Mouse (Mus musculus) hindlimb bud, embryonic 11.5 days (tissue): ENCODE measurements around the gene Zfyve19.

Experiments used
- DNase-seq: peaks from one replicate; pipeline ENCODE4 v3.0.0-alpha.2; 2012; ENCODE audit warnings: low read depth, low spot score; ENCODE audit errors: extremely low spot score

Zfyve19 gene

DNA sequence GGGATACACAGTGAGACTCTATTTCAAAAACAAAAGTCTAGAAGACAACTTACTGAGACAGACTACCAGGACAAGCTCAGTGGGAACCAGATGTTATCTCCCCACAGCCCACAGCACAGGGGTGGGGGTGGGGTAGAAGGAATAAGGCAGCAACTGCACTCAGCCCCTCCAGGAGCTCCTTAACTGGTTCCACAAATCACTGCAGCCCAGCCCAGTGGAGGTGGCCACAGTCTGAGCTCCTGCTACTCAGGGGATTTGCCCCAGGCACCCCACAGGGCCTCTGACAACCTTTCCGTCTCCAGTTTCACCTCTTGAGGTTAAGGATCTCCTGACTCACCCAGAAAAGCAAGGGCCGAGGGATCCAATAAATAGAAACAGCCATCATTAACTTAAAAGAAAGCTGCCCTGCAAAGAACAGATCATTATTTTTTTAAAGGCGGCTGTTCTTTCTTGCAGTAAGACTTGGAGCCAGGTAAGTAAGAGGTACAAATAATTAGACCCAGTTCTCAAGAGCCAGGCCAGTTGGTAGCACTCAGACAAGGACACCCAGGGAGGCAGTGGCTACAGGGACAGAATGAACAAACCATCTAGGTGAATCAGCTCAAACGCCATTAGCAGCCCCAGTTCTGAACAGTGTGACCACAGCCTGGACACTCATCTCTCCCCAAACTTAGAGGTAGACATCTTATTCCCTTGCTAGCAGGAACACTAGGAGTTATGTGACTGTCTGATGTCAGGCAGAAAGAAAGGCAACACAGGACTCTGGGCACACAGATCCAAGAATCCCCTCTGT lies 11.9 kb upstream of the Zfyve19 start:
- DNase-seq = no peak

DNA sequence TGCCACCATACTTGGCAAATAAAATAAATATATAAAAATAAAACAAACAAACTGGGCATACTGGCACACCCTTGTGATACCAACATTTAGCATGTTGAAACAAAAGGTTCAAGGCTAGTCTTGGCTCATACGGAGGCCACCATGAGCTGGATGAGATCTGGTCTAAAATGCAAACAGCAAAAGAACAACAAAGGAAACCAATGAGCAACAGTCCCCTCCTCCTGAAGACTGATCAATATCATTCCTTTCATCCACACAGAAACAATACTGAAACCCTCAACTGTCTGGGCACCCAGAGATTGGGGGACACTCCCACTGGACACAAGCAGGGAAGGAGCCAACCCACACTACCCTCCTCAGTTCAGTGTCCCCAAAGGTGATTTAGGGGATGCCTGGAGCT lies 10.9 kb upstream of the Zfyve19 start:
- DNase-seq = no peak

DNA sequence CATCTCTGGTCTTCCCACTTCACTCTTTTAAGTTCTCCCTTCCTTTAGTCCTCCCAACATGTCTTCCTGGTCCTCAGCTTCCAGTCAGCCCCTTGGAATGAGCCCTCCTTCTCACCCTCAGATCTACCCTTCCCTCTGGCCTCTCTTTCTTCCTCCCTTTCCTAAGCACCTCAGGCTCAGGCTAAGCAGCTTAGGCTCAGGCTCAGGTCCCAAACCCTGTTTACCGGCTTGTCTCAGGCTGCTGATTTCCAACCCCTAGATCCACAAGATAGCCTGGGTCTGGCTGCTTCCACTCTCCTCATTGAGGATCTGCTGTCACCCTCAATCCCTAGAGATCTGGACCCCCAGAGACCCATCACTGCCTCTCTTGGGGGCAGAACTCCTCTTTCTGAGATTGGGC lies 10.4 kb upstream of the Zfyve19 start:
- DNase-seq = no peak

DNA sequence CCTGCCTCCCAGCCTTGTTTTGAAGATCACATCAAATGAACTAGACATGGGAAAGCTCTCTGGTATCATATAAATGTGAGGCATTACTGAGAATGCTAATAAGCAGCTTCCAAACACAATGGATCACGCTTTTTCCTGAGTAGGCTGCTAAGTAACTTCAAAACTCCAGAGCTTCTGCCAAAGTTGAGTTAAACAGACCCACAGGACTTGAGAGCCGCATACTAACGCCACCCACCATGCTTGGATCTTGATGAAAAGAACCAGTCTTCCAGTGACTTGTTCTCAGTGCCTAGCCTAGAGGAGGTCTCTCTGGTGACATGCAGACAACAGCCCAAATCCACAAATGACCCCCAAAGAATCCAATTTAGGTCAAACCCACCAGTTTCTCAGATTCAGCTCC lies 9.5 kb upstream of the Zfyve19 start:
- DNase-seq = no peak

DNA sequence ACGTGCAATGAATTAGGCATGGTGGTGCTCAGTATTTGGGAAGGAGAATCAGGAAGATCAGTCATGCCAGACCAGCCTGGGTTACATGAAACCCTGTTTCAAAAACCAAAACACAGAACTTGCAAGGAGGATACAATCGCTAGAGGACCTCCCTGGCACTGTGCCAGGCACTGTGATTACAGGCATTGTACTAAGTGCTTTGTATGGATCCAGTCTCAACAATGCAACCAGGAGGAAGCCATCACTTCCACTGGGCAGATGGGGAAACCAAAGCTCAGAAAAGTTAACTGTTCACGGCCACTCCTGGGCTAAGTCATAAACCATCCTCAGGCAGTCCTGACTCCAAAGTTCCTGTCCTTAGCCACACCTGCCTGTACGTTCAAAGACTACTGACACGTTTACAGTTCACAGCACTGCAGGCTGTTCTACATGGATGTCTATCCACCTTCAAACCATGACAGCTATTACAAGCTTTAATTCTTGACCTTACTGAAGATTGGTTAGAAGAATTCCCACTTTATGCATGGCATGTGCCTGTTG lies 5.4 kb upstream of the Zfyve19 start:
- DNase-seq = no peak

DNA sequence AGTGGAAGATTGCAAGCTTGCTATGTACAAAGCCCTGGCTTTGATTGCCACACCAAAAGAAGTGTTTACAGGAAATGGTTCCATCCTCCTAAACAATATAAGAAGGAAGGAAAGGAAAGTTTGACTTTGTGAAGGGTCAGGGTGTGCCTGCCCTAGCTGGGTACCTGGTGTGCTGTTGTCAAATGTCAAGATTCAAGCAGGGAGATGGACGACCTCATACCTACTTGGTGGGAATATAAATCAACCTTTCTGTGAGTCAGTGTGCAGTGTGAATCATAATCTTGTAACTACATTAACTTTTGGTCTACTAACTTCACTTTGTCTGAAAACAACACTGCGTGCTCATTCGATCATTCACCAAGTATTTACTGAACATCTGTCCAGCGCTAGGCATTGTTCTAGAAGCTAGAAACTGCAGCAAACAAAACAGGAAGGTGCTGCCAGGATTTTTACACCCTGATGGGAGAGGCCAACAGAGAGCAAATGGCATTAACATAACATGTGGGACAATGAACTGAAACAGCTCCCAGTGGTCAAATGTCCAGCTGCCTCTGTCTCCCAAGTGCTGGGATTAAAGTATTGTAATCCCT lies 4.5 kb upstream of the Zfyve19 start:
- no peak for DNase-seq

DNA sequence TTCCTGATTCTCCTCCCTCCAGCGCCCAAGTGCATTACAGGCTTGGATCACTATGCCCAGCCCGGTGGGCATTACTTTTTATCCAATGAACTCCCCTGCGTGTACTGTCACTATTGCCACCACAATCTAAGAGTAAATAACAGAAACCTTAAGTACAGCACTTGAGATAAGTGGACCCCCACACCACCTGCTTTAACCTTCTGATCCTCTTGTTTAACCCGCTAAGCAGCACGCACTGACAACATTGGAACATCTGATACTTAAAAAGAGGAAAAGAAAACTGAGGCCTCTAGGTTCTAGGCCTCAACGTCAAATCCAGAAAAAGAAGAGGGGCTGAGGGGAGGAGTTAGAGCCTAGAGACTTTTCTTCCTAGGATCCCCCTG lies 465 bp upstream of the Zfyve19 start:
- no peak for DNase-seq

DNA sequence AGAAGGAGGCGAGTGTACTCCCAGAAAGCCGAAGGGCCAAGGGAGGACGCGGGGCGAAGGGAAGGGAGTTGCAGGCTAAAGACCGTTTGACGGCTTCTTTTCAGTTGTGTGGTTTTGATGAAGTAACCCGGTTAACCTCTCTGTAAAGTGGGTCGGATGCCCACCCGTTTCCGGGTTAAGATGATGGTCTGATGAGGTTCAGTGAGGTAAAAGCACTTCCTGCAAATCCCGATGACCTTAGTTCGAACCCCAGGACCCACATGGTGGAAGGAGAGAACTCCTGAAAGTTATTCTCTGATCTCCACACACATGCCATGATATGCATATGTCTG lies 725 bp downstream of the Zfyve19 start:
- no peak for DNase-seq

DNA sequence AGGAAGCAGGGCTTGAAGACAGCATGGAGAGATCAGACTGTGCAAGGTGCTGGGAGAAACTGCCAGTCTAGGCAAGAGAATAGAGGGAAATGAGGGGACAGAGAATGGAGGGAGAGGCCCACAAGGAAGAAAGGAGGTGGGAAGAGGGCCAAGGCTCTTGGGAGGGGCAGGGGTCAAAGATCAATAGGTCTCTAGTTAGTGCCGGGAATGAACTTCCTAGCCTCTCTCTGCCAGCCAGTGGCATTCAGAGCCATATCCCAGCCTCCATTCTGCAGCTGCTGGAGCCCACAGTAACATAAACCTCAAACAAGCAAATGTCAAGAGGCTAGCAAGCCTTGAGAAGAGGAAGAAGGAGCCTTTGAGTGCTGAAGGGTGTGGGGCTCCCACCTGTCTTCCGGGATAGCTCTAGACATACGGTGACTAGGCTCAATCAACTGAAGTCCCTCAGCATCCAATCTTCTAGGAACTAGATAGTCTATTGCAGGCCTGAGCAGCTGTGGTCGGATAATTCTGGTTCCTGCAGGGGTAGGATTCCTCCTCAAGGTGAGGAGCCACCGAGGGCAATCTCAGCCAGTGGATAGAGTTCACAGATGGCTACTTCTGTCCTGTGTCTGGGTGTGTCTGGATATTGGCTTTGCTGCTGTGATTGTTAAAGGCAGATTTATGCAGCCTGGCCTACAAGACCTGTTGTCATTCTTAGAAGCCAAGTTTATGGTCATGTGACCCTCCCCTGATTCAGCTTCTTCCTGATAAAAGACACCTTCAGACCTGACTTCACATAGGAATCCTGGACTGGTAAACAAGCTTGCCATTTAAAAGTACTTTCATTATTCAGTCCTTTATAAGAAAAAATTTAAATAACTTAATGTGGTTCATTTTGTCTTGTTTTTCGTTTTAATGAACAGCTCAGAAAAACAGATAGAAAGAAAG lies 21.6 kb downstream of the Zfyve19 start, which contains the start of gene Ppp1r14d:
Gene Ppp1r14d (minus strand): TSS at position 132 of the 930 bp plus-strand sequence.
- no peak for DNase-seq

DNA sequence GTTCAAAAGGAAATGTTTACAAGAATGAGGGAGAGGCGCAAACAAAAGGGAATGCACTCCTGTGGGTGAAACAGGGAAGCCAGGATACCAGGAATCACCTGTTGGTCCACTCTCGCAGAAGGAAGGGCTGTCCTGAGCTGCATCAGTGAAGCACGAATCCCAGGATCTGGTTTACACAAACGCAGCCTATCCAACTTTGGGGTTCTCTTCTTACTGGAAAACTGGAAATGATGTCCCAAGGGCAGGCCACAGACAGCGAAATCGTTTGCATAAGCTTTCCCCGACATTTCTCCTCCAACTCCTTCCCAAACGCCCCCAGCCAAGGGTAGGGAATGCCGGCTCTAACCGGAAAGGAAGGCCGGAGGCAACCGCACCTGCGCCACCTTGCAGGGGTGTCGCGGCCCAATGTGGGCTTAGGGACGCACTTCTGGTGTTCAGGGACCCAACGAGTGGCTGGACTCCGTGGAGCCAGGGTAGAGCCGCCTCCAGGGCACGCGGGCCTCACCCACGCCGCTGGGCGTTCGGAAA lies 28.3 kb downstream of the Zfyve19 start:
- no peak for DNase-seq

DNA sequence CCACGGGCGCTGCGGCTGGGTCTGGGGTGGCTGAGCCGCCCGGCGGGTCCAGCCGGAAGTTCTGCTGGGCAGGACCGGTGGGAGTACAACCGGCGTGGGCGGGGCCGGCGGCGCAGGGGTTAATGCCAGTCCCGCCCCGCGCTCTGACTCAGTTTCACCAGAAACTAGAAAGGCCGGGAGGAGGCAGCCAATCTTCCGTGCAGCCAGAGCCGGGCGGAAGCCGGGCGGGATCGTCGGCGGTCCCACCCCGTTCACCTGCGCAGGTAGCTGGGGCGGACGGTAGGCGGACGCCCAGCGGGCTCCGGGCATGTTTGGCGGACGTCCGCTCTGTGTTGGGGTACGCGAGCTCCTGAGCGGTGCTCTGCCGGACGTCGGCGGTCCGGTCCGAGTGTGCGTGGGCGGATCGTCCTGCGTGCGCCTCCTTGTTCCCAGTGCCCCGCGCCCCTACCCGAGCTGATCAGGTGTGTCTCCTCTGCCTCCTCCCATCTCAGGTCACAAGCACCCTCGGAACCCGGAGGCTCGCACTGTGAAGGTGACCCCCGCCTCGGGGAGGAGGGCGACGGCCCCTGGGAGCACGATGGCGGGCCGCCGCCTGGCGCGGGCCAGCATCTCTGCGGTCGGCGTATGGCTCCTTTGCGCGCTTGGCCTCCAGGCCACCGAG lies 28.9 kb downstream of the Zfyve19 start, which contains the start of gene Spint1:
Gene Spint1 (plus strand): TSS at position 153 of the 661 bp plus-strand sequence.
- no peak for DNase-seq

DNA sequence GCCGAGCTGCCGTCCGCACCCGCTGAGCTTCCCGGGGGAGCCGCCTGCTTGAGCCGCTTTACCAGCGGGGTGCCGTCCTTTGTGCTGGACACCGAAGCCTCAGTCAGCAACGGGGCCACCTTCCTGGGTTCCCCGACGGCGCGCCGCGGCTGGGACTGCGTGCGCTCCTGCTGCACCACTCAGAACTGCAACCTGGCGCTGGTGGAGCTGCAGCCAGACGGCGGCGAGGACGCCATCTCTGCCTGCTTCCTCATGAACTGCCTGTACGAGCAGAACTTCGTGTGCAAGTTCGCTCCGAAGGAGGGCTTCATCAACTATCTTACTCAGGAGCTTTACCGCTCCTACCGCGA lies 29.4 kb downstream of the Zfyve19 start:
- no peak for DNase-seq

DNA sequence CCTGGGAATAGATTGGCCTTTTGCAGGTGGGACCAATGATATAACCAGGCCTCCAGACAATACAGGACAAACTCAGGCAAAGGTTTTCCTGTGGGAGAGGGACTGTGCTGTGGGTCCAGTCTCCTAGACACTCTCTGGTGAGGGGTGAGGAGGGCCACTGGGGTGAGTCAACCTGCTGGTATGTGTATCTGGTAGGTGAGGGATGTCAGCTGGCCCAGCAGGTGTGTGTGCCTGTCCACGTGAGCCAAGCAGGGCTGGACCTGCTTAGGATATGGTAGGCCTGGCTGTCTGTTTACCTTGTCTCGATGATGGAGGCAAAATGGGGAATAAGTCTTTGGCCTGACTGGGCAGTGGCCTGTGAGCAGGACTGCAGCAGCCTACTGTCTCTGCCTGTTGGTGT lies 30.3 kb downstream of the Zfyve19 start:
- no peak for DNase-seq

DNA sequence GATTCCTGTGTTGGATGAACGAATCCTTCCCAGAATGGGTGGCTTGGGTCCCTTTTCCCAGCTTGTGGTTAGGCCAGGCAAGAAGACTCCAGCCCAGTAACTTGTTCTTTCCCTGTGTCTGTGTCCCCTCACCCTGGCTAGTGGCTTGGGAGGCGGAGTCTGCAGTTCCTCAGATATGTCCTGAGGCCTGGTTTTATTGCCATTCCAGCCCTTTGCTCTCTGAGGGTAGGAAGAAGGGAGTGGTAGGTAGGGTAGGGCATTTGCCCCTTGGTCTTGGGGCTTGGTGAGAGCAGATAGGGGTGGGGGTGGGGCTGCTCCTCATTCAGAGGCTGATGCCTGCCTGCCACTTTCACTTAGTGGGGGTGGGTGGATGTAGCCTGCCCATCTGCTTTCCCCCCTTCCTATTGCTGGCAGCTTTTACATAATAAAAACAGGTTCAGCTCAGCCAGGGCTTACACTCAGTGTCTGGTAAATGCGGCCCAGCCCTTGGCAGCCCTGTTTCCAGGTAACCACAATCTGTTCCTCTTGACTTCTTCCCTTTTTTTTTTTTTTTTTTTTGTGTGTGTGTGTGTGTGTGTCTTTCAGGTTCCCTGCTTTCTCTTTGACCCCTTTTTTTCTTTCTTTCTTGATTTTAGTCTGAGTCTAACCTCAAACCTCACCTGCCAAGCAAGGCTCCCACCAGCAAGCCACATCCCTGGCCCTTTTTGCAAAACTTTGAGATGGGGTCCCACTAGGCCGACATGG lies 31.8 kb downstream of the Zfyve19 start:
- no peak for DNase-seq

DNA sequence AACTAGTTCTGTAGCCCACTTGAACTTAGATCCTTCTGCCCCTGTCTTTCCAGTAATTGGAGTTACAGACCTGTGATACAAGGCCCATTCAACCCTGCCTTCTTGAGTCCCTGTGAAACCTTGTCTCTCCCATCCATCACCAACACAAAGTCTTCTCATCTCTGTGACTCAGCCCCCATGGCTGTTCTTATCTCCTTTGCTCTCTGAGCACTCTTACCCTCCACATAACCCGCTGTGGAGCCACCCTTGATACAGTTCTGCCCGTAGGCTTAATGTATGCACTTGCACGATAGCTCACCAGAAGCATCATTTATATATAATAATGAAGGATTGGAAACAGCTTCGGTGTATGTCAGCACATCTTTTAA lies 32.4 kb downstream of the Zfyve19 start:
- DNase-seq = no peak

DNA sequence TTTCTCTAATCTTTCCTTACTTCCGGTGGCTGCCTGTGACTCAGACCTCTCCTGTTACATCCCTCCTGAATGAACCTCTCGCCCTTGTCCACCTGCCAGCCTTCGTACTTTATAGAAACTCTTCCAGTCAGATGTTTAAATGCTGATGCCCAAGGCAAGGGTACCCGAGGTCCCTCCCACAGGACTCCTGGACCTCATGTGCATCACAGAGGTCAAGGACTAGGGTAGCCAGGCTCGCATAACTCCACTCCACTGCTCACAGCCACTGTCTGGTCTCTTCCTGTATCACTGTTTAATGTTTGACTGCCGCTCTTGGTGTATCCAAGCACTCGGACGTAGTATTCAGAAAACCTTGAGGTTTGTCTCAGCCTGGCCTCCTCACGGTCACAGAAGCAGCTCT lies 34.1 kb downstream of the Zfyve19 start:
- DNase-seq = no peak

DNA sequence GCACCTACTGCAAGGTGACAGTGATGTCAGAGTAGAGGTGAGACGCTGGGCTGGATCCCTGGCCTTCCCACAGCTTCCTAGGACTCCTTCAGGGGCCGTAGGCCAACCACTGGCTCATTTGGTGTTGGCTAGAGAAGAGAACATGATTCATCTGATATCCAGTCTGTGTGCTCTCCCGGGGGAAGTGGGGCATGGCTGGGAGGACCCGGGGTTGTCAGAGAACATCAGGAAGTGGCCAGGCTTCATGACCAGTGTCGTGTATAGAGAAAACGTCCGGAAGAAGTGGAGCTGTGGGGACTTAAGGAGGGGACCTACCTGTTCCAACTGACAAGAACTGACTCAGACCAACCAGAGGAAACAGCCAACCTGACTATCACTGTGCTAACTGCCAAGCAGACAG lies 36.8 kb downstream of the Zfyve19 start:
- DNase-seq = no peak

DNA sequence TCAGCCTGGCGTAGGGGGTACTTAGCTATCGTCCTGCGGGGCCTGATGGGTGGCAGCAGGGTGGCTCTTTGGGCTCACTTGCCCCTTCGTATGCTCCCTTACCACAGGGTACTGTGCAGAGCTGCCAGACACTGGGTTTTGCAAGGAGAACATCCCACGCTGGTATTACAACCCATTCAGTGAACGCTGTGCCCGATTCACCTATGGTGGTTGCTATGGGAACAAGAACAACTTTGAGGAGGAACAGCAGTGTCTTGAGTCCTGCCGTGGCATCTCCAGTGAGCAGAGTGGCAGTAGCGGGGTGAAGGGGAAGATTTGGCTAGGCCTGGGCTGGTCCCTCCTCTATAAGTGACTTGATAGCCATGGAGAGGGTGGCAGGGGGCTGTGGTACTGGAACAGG lies 39.5 kb downstream of the Zfyve19 start:
- no peak for DNase-seq

DNA sequence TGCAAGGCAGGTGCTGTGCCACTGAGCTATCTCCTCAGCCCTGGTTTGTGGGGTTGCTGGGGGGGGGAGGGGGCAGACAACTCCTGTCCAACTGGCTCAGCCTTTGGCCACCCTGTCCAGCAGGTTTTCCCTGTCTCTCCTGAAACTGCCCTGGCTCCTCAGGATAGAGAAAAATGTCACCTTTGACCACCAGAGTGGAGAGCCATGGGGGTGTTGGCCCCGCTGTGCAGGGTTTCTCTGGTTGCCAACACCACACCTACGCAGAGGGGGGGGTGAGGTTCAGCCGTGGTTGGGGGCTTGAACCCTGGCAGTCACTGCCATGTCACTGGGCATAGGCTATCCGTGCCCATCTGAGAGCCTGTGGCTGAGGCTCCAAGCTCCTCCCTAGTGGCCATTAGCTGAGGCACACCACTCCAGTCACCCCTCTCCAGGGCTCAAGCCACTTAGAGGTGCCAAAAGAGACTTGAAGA lies 41.2 kb downstream of the Zfyve19 start:
- no peak for DNase-seq

DNA sequence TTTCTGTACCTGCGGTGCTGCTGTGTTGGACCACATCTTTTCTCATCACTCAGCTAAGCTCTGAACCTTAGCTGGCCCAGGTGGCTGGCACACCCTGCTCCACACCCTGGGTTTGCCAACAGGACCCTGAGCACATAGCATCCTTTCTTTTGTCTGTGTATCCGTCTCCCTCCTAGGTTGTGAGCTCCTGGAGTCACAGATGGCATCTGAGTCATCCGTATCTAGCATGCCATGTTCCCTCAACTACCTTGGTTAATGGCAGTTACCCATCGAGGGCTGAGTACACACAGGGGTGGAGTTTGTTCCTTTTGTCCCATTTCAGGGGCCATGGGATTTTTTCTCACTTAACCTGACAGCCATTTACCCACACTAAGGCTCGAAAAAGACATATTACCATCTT lies 42.0 kb downstream of the Zfyve19 start:
- no peak for DNase-seq
